Mouse (Mus musculus): ENCODE measurements around the gene Zfr.

Zfr gene

GRCm38 (mm10) chr15:12217849-12218248 lies 100.2 kb downstream of the Zfr start:
- no peak for DNase-seq

GRCm38 (mm10) chr15:12218583-12219382 lies 101.2 kb downstream of the Zfr start:
- DNase-seq = no peak

- DNase-seq = no peak
Observed at GRCm38 (mm10) chr15:12221131-12221530, 103.5 kb downstream of the Zfr start.

GRCm38 (mm10) chr15:12222564-12223302 lies 105.1 kb downstream of the Zfr start:
- no peak for DNase-seq

- no peak for DNase-seq
Observed at GRCm38 (mm10) chr15:12223393-12223792, 105.8 kb downstream of the Zfr start.

- no peak for DNase-seq
Observed at GRCm38 (mm10) chr15:12224239-12224638, 106.6 kb downstream of the Zfr start.

GRCm38 (mm10) chr15:12225062-12225461 lies 107.4 kb downstream of the Zfr start:
- no peak for DNase-seq

GRCm38 (mm10) chr15:12226908-12227307 lies 109.3 kb downstream of the Zfr start:
- DNase-seq = no peak

- no peak for DNase-seq
Observed at GRCm38 (mm10) chr15:12227355-12227754, 109.7 kb downstream of the Zfr start.

GRCm38 (mm10) chr15:12229603-12230242 lies 112.1 kb downstream of the Zfr start:
- DNase-seq = no peak

- DNase-seq = no peak
Observed at GRCm38 (mm10) chr15:12230243-12230935, 112.8 kb downstream of the Zfr start.

- no peak for DNase-seq
Observed at GRCm38 (mm10) chr15:12231462-12231861, 113.8 kb downstream of the Zfr start.

- DNase-seq = no peak
Observed at GRCm38 (mm10) chr15:12232429-12232828, 114.8 kb downstream of the Zfr start.

- no peak for DNase-seq
Observed at GRCm38 (mm10) chr15:12233021-12233420, 115.4 kb downstream of the Zfr start.

All from right cerebral cortex, adult 18-20 months (tissue).